Mouse (Mus musculus) heart, postnatal 25 days (tissue): ENCODE results near the gene 4931406C07Rik. TPM values are rescaled to one million over a fixed set of nuclear protein-coding genes. Genes with fewer than 3 reads are reported as not detected.
"Not testable (repeated sequence)": the region's sequence is repeated elsewhere in the genome, so short reads cannot be mapped to it uniquely, and the experiment has no call there.

Experiments used
- DNase-seq: peaks from one replicate; pipeline ENCODE4 v3.0.0; 2022; ENCODE audit warnings: low spot score
- intact Hi-C: fragments of 180-260 bp; cut with DNase I; formaldehyde crosslinking; loops from one replicate; pipeline ENCODE4 v1.15.1; 2025
- total RNA-seq, 2 experiments: library from RNA; stranded (reverse); gene quantifications; 2 replicates each; pipeline ENCODE4 v1.2.3; 2021

Gene 4931406C07Rik
- 1 to 10 TPM; 4.6 to 5.6 TPM for total RNA-seq

DNA sequence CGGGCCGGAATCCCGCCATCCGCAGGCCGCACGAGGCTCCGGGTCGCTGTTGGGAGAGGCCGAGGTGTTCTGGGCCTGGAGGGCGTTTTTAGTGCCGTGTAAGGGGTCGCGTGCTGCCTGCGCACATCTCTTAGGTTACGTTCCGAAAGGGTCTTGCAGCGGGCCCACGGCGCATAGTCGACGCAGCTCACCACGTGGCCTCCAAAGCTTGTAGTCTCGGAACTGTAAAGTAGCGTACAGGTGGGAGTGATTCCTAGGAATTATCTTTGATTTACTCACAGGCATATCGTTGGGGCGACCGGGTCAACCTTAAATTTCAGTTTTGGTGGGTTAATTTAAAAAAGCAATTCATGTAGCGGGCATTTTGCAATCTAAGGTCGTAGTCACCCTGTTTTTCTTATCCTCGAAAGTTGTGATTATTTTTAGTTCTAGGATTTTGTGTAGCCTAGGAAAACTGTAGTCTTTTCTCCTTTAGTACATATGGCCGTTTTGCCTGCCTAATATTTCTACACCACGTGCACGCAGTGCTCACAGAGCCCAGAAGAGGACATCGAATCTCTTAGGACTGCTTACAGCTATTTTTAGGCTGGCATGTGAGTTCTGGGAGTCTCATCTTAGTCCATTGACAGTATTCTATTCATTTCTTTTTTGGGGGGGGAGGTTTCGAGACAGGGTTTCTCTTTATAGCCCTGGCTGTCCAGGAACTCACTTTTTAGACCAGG, at the start of gene 4931406C07Rik:
Gene 4931406C07Rik, minus strand, starts transcription at position 51 of the 722 bp plus-strand sequence.
- no peak for DNase-seq
- intact Hi-C loops: loop anchor here (5.0 kb wide), 1 partner anchor 34 kb away; no protein-coding TSS in a partner anchor

GRCm38 (mm10) chr9:15349925-15350324, 43.7 kb upstream of the 4931406C07Rik start:
- intact Hi-C loops: no loop called here
- no peak for DNase-seq

DNA sequence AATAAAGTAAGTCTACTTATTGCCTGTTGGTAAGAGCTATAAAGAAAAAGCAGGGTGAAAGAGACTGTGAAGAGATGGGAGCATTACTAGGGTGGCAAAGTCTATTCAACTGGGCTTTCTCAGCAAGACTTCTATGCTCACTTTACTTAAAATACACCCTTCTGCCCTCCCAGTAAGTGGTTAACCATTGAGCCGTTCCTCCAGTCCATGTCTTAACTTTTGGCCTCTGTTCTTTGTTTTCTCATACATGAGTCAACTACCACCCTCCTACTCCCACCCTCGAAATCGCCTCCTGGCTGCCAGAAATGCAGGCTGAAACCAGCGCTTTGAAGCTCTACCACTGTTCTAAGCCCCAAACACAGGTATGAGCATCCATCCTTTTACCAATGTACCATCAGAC, 31.5 kb upstream of the 4931406C07Rik start:
- intact Hi-C loops: no loop called here
- DNase-seq: no peak

DNA sequence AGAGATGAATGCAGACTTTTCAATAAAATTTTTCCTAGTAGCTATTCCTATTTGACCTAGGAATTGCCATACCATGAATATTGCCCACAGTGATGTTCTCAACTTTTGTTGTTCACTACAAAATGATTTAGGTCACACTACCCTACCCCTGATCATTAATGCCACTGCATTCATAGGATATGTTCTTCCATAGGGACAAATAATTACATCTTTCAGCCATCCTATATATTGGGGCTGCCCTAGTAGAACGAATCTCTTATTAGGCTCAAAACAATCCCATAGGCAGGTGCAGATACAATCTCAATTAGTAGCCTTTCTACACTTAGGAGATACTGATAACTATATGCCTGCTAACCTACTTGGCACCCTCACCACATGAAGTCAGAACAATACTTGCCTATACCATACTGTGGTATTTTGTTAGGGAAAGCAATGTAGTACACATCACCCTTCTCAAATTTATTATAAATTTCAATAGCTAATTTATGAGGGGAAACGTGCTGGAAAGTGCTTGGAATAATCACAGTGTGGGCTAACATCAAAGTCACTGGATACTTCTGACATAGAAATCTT, 12.0 kb upstream of the 4931406C07Rik start:
- no peak for DNase-seq
- intact Hi-C loops: no loop called here

DNA sequence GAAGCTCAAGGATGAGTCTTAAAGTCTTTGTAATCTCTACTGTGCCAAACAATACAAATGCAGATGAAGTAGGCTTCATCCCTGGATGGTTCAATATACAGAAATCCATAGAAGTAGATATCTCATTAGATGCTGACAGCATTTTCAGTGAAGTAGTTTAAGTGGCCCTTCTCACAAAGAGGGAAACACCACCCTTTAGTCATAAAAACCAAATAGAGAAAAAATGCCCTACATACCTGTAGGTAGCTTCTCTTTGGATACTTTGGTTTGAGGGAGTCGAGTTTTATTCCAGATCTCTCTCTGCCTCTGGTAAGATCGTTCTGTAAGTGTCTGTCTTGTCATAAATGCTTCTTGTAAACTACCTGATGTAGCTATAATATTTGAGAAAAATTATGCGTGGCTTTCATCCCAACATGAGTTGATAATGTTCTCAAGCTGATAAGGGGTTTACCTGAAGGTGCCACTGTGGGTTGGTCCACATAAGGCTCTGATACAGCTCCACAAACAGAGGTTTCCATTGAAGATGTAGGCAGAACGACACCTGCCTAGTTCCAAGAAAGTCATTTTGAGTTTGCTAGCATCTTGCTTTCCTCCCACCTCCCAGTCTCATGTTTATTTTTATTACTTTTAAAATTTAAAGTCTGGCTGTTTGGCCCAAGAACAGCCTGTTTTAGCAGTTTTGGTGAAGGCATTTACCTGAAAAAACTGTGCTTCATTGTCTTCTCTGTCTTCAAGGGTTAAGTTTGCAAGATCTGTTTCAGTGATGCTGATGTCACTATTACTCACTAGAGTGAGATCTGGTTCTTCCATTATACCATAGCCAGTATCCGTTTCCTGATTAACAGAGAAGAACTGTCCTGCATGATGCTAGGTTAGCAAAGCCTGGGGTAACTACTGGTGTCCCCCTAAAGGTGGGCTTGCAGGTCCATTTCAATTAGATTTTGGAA, 11.2 kb upstream of the 4931406C07Rik start:
- DNase-seq: no peak
- intact Hi-C loops: no loop called here

- DNase-seq, intact Hi-C loops: not testable (repeated sequence)
Observed at GRCm38 (mm10) chr9:15316296-15316695, 10.0 kb upstream of the 4931406C07Rik start.

GRCm38 (mm10) chr9:15314619-15315018, 8.4 kb upstream of the 4931406C07Rik start:
- DNase-seq: no peak
- intact Hi-C loops: no loop called here

DNA sequence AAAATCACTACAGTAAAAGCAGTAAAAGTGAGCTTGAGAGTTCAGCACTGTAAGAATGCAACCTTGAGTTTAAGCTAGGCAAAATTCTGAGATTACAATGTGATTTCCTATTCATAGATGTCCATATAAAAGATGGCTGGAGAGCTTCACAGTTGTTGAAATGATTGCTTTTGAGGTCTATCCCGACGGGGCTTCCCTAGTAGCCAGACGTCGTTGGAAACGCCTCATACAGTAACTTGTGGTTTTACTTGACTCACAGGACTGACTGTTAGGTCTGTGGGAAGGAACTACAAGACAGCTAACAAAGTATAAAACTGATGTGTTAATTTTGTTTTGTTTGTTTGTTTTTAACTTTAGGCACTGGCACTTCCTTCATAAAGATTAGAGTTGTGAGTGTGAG, 7.4 kb upstream of the 4931406C07Rik start:
- no peak for DNase-seq
- intact Hi-C loops: no loop called here

- DNase-seq: no peak
- intact Hi-C loops: no loop called here
Observed at GRCm38 (mm10) chr9:15312054-15312735, 5.9 kb upstream of the 4931406C07Rik start.

DNA sequence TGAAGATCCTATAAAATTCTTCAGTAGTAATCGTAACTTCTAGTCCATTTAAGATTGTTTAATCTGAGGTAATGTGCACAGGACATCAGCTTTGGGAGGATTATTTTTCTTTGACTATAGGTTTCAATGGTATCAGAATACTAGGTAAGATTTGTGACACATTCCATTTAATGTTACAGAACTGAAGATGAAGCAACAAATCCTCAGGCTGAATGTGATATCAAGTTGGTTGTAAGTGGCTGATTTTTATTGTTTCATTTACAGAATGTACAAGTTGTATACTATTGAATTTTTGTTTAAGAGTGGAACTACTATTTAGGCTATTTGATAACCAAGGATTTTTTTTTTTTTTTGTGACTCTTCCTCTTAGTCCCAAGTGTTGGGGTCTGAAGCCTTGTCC, 3.9 kb upstream of the 4931406C07Rik start:
- DNase-seq: no peak
- intact Hi-C loops: no loop called here

DNA sequence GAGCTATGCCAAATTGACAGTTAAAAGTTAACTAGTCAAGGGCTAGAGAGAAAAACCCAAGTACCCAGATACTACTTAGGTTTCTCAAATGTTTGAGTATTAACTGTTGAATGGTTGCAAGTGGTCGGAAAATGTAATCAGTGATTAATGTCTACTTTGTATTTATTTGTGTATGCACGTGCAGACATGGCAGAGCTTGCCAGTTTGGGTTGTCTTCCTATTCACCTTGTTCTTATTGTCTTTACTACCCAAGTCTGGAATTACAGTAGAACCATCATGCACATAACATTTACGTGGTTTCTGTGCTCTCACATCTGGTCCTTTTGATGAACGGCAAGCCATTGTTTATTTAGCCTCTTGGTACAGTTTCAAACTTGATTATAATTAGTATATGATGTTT, 3.2 kb upstream of the 4931406C07Rik start:
- no peak for DNase-seq
- intact Hi-C loops: loop anchor here (2.0 to 5.0 kb wide), 2 partner anchors 29 to 37 kb away; no protein-coding TSS in a partner anchor

GRCm38 (mm10) chr9:15308254-15308653, 2.0 kb upstream of the 4931406C07Rik start:
- DNase-seq: no peak
- intact Hi-C loops: loop anchor here (2.0 to 5.0 kb wide), 2 partner anchors 27 to 36 kb away; no protein-coding TSS in a partner anchor

GRCm38 (mm10) chr9:15307257-15307656, 1.0 kb upstream of the 4931406C07Rik start:
- intact Hi-C loops: loop anchor here (5.0 kb wide), 1 partner anchor 35 kb away; no protein-coding TSS in a partner anchor

DNA sequence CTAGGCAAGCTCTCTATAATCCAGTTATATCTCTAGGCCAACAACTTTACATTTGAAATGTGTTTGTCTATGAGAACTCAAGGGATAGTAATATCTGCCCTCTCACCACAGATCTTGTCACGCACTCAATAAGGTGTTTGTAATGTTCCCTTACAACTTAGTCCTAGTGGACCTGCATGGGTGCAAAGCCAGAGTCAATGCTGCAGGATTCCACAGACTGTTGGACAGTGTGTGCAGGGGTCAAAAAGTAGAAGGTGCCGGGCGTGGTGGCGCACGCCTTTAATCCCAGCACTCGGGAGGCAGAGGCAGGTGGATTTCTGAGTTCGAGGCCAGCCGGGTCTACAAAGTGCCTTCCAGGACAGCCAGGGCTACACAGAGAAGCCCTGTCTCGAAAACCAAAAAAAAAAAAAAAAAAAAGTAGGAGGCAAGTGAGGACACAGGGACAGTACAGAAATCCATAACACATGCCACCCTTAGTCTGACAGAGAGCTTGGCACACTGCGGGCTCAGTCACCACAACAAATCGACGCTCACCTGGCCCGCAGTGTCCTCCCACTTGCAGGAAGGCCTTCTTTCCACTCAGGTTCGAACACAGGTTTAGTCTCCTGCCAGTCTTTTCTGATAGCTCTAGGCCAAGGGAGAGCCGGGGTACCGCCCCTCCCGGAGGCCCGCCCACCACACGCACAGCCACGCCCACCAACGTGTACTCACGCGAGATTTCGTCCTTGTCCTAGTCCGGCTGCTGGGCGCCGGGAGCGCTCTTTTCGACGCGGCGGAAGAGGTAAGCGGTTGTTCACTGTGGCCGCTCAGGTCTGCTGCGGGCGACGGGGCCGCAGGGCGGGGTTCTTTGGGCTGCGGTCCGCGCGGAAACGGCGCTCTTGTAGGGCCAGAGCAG, 498 bp downstream of the 4931406C07Rik start, which contains the start of gene Taf1d:
Gene Taf1d, plus strand, starts transcription at position 712 of the 895 bp plus-strand sequence.
- intact Hi-C loops: loop anchor here (5.0 kb wide), 1 partner anchor 33 kb away; no protein-coding TSS in a partner anchor
- DNase-seq: peak; percentile 95

More at GRCm38 (mm10) chr9:15307257-15307656, 1.0 kb upstream of the 4931406C07Rik start:
- DNase-seq: no peak

DNA sequence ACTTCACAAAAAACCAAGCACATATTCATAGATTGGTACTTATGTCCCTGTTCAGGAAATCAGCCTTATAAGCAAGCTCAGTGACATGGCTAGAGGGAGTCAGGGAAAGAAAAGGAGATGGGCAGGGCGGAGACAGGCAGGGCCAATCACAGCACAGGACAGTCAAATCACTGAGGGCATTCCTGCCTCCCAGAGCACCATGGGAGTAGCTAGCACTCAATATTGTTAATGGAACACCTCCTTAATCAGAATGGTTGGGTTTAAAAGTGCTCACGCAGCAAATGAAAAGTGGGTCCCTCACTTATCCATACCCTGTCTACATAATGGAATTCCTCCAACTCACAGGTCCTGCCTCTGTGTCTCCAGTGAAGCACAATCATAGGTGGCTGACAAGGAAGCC, 3.4 kb downstream of the 4931406C07Rik start:
- DNase-seq: no peak
- intact Hi-C loops: no loop called here

DNA sequence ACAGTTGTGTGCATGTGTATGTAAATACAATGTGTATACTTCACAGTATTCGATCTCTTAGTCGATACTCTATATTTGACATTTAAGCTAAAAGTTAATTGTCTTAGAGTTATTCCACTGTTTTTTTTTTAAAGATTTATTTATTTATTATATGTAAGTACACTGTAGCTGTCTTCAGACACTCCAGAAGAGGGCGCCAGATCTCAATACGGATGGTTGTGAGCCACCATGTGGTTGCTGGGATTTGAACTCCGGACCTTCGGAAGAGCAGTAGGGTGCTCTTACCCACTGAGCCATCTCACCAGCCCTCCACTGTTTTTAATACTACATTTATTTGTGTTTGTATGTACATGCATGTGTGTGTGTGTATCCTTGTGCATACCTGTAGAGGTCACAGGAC, 4.2 kb downstream of the 4931406C07Rik start:
- intact Hi-C loops, DNase-seq: not testable (repeated sequence)

DNA sequence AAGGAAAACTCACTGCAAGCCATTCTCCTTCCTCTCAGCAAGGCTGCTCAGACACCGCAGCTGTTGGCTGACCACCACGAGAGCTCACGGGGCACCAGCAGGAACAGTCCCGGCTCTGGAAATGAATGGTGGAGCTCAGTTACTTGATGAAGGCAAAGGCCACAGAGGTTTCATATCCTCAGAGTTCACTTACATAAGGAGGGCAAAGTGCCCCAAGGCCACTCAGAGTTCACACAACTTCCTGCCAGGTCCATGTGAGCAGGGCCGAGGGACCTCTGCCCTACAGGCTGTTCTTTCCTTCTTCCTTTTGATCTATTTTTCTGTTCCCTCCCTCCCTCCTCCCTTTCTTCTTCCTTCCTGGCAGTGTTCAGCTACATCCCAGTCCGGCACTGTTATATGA, 4.8 kb downstream of the 4931406C07Rik start:
- intact Hi-C loops: no loop called here

DNA sequence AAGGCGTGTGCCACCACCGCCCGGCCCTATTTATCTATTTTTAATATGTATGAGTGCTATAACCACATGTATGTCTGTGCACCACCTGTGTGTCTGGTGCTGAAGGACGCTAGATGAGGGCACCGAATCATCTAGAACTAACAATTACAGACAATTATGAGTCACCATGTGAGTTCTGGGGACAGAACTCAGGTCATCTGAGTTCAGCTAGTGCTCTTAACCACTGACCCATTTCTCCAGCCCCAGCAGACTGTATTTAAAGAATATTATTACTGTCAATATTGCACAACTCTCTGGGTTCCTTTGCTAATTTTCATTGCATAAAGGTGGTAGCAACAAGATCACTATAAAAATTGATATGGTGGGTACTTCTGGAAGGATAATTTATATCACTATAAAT, 6.2 kb downstream of the 4931406C07Rik start:
- intact Hi-C loops: no loop called here
- DNase-seq: no peak

More for the DNA sequence above, 4.8 kb downstream of the 4931406C07Rik start:
- peak; percentile 14 for DNase-seq
